Comparison of ENCODE assay signal across 10 mouse cellular contexts in the genomic region with DNA sequence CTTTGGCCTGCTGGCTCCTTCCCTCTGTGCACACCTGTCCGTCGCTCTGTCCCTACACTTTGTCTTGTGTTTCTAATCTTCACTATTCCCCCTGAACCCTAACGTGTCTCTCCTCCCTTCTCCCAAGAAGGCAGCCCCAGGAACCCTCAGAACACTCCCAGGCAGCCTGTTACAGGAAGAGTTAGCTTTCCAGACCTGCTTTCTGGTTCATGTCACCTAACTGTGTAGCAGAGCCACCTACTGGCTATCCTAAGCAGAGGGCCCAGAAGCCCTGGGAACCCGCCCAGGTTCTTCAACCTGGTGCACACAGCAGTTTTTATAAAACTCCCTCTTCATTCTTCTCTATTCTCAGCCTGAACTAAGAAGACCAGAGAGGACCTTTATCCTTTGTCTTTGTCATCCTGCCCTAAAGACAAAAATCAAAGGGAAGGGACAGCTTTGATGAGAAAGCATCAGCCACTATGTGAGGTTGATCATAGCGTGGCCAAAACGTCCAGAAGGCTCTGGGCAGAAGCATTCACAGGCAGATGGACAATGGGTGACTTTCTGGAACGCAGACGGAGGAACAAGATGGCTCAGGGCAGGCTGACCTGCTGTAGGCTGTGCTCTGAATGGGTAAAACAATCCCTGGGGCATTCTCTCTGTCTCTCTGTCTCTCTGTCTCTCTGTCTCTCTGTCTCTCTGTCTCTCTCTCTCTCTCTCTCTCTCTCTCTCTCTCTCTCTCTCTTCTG. TPM values are rescaled to one million over a fixed set of nuclear protein-coding genes. Genes with fewer than 3 reads are reported as not detected.
DNase-seq lines count a peak whose midpoint lies in the region; ATAC-seq lines count a peak whose summit lies in the region.
"Had no signal": no experiment of that assay in that cellular context is flagged by ENCODE, and none has a peak within 500 bp of the region (broad histone marks: within the 10 kb centered on the region; RNA-seq: fewer than 3 reads in every experiment).

No protein-coding gene starts in this region.

- ATAC-seq in hindbrain, embryonic 16.5 days = peak; percentile 87

- peak; percentile 25 to 51 for DNase-seq in heart, adult 18-20 months
- DNase-seq in heart, embryonic 10.5 days (ENCODE audit: low spot score) = no peak
- DNase-seq in Muller cell, postnatal 12 days (ENCODE audit: inconsistent ontology term) = peak; percentile 49
- peak; percentile 64 to 65 for DNase-seq in cerebellum, postnatal 36 days
- peak; percentile 48 to 52 for DNase-seq in left cerebral cortex, adult 18-20 months (ENCODE audit: low spot score in 2 of 2)
- peak; percentile 30 for DNase-seq in ovary, postnatal 36 days (ENCODE audit: low spot score)
- DNase-seq in T-cell, adult 2 months (ENCODE audit: low spot score) = no peak

- H3K4me2 ChIP-seq in hindbrain, embryonic 16.5 days (ENCODE audit: low read length) = no peak overlapping the region

- no peaks in the 10 kb centered on the region for H3K9me3 ChIP-seq in heart, embryonic 10.5 days
- no peaks in the 10 kb centered on the region for H3K9me3 ChIP-seq in hindbrain, embryonic 16.5 days (ENCODE audit: control insufficient read depth, low read length)

- H3K27ac ChIP-seq in heart, embryonic 10.5 days = no peak overlapping the region
- H3K27ac ChIP-seq in hindbrain, embryonic 16.5 days (ENCODE audit: low read depth, low read length) = no peak overlapping the region

- no peak overlapping the region for H3K9ac ChIP-seq in hindbrain, embryonic 16.5 days (ENCODE audit: low read depth, low read length)

- H3K36me3 ChIP-seq in heart, embryonic 10.5 days = no peaks in the 10 kb centered on the region
- no peaks in the 10 kb centered on the region for H3K36me3 ChIP-seq in hindbrain, embryonic 16.5 days (ENCODE audit: control insufficient read depth, insufficient read depth, low read length)

- H3K27me3 ChIP-seq in heart, embryonic 10.5 days (ENCODE audit: insufficient read depth, poor library complexity, severe bottlenecking) = 0 out of 2 replicates have a peak, but pooled peaks cover 8% of the 10 kb centered on the region
- H3K27me3 ChIP-seq in hindbrain, embryonic 16.5 days (replicated peaks; ENCODE audit: control insufficient read depth, insufficient read depth, low read length) = no peaks in the 10 kb centered on the region
- H3K27me3 ChIP-seq: megakaryocyte, embryonic 14.5 days had no signal

- H3K4me3 ChIP-seq in heart, embryonic 10.5 days = no peak overlapping the region
- no peak overlapping the region for H3K4me3 ChIP-seq in hindbrain, embryonic 16.5 days (ENCODE audit: low read length)
- H3K4me3 ChIP-seq: erythroblast, embryonic 14.5 days; megakaryocyte, embryonic 14.5 days had no signal

- peaks cover 16% of the 10 kb centered on the region for H3K4me1 ChIP-seq in heart, embryonic 10.5 days
- peaks cover 6% of the 10 kb centered on the region for H3K4me1 ChIP-seq in hindbrain, embryonic 16.5 days (ENCODE audit: control insufficient read depth, insufficient read depth, low read depth, low read length)
- H3K4me1 ChIP-seq: megakaryocyte, embryonic 14.5 days had no signal

- WGBS in heart, embryonic 10.5 days = 59% methylated on average over 8 of the region's 8 CpGs
- 42% methylated on average over 8 of the region's 8 CpGs for WGBS in hindbrain, embryonic 16.5 days

RNA-seq across cellular contexts. Expression of a gene that starts 34.8 kb away (rescaled TPM):
- total RNA-seq in heart, adult 18-20 months (2021) = not detected
- not detected in 2 replicates for polyA plus RNA-seq in heart, embryonic 10.5 days (2016; fragmentation: Nextera tagmentation; extraction: Ambion mirVana)
- polyA plus RNA-seq in hindbrain, embryonic 16.5 days (2015; fragmentation: Nextera tagmentation; extraction: Ambion mirVana) = not detected in 2 replicates
- total RNA-seq in left cerebral cortex, adult 18-20 months (2021) = not detected
- polyA plus RNA-seq: erythroblast, embryonic 14.5 days had no signal

Comparison
In these comparisons a context has a peak if more than half of its experiments do, and no peak if none do; other contexts are left out.
1. DNase-seq: peak in heart, adult 18-20 months (2 of 2), Muller cell, postnatal 12 days (single experiment), cerebellum, postnatal 36 days (2 of 2), left cerebral cortex, adult 18-20 months (2 of 2) and ovary, postnatal 36 days (single experiment); none in heart, embryonic 10.5 days (single experiment) and T-cell, adult 2 months (single experiment).